Mouse (Mus musculus) sigmoid colon, adult 10 weeks (tissue): Measurements from ENCODE around the gene Ptf1a. TPM values are rescaled to one million over a fixed set of nuclear protein-coding genes. Genes with fewer than 3 reads are reported as not detected.

Source experiments
- polyA plus RNA-seq: library from polyadenylated mRNA; stranded (reverse); fragments of 350-450 nt; fragmentation: Illumina TruSeq; extraction: RNeasy Lipid Tissue Mini Kit (QIAGEN cat#74804); gene quantifications from one replicate; pipeline ENCODE4 v1.2.3, GENCODE M21; 2014; ENCODE audit warnings: low read depth, low replicate concordance

Ptf1a gene
- polyA plus RNA-seq, result not detected

DNA sequence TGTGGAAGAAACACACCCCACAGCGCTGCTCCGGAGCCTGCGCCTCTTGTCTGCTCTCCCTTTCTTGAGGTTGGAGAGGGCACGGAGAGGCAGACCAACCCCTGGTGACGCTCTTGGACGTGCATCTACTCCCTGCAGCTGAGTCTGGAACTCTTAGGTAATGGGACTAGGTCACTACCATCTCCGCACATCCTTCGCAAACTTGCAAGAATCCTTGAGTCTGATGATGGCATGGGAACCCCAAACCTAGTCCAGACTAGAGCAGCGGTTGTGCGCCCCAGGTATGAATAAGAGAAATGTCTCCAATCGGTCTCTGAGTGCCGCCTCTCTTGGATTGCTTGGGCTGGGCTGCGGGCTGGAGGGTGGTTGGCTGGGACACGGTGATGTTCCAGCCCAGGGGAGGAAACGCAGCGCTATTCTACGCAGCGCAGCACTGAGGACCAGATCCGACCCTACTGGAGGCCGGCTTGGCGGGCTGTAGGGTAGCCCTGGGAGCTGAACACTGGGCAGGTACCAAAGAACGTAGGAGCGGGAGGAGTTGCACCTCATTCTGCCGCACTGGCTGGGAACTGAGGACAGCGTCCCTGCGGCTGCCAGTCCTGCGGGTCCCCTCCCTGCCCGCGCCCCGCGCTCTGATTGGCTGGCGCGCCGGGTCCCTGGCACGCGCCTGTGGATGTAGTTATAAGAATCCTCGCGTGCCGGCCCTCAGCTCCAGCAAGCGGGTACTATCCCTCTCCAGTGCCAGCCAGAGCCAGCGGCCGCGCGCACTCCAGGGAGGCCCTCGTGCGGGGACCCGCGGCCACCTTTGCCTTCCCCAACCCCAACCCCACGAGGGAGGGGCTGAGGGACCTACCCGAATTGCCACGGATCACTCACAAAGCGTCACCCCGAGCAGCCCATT lies at the start of gene Ptf1a:
TSS of gene Ptf1a (plus strand) at position 733 of the 901 bp plus-strand sequence.

Other genes starting within 250 kb of the Ptf1a start
- 0.41 TPM for gene Armc3, start 246.4 kb upstream of the Ptf1a start, polyA plus RNA-seq
- gene Msrb2, start 74.2 kb upstream of the Ptf1a start, polyA plus RNA-seq, result 7.6 TPM
- gene 4921504E06Rik, start 108.3 kb downstream of the Ptf1a start, polyA plus RNA-seq, result not detected
- gene Otud1, start 212.1 kb downstream of the Ptf1a start, polyA plus RNA-seq, result 14.3 TPM